Mouse (Mus musculus): ENCODE measurements around the gene Fam210b. TPM values are rescaled to one million over a fixed set of nuclear protein-coding genes. Genes with fewer than 3 reads are reported as not detected.

Gene Fam210b
- polyA plus RNA-seq, 1 experiment from 2014 or later, result 24.5 TPM

- Histone ChIP-seq H3K4me1 (replicated peaks) (peaks cover 35% of the 10 kb centered on the region), H3K36me3 (peaks cover 33% of the 10 kb centered on the region), H3K4me3 (no peak overlapping the region), H3K27me3 (replicated peaks) (no peaks in the 10 kb centered on the region), H3K4me2 (peak overlapping the region; percentile 8), H3K9ac (no peak overlapping the region), H3K27ac (ENCODE audit: poor library complexity, severe bottlenecking) (no peak overlapping the region), H3K9me3 (replicated peaks) (no peaks in the 10 kb centered on the region)
- 46% methylated on average over 8 of the region's 8 CpGs for WGBS
- ATAC-seq (ENCODE audit: insufficient number of reproducible peaks, low FRiP score), result no peak
Measured at GRCm38 (mm10) chr2:172350773-172351172, 5.4 kb downstream of the Fam210b start.

DNA sequence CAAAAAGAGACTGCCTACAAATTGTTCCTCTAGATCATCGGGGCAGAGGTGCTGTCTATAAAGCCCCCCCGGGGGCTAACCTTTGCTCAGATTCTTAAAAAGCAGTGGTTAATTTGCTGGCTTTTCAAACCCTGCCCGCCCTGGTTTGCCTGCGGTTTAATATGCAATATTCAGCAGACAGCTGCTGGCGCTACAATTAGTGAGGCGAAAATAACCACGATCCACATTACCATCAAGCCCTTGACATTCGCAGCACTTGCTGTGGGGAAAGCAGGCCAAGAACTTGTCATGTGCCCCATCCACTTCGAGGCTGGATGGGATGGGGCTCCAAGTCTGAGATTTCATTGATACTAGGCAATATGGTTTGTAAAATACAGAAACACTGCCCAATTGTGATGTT is 7.9 kb downstream of the Fam210b start:
- peaks cover 57% of the 10 kb centered on the region for H3K36me3 ChIP-seq
- WGBS, result 87% methylated on average over 9 of the region's 9 CpGs

DNA sequence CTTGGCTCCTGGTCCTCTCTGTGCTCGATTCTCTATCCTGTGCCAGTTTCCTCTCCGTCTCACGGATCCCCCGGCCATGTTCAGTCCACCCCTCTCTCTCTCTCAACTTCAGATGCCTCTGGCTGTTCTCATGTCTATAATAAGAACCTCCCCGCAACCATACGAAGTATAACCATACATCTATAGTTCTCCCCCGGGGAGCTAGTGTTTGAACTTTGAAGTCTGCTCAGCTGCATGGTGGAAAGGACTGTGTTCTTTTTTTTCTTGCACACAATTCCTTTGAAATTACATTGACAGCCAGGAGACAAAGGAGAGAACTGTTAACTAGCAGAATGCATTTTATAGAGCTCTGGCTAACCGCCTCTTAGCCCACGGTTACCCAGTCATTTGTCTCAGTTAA is 9.4 kb downstream of the Fam210b start:
- 88% methylated on average over 9 of the region's 9 CpGs for WGBS
- Histone ChIP-seq H3K4me1 (replicated peaks) (0 out of 2 replicates have a peak, but pooled peaks cover 5% of the 10 kb centered on the region), H3K9me3 (replicated peaks) (no peaks in the 10 kb centered on the region), H3K4me2 (no peak overlapping the region), H3K36me3 (peaks cover 73% of the 10 kb centered on the region), H3K4me3 (no peak overlapping the region), H3K27ac (ENCODE audit: poor library complexity, severe bottlenecking) (no peak overlapping the region), H3K9ac (no peak overlapping the region), H3K27me3 (replicated peaks) (no peaks in the 10 kb centered on the region)
- ATAC-seq (ENCODE audit: insufficient number of reproducible peaks, low FRiP score), result no peak

More for the DNA sequence above, 7.9 kb downstream of the Fam210b start:
- Histone ChIP-seq H3K9me3 (replicated peaks) (no peaks in the 10 kb centered on the region), H3K9ac (no peak overlapping the region), H3K4me1 (replicated peaks) (peaks cover 17% of the 10 kb centered on the region), H3K4me3 (no peak overlapping the region), H3K4me2 (no peak overlapping the region), H3K27ac (ENCODE audit: poor library complexity, severe bottlenecking) (no peak overlapping the region), H3K27me3 (replicated peaks) (no peaks in the 10 kb centered on the region)
- ATAC-seq (ENCODE audit: insufficient number of reproducible peaks, low FRiP score), result no peak

DNA sequence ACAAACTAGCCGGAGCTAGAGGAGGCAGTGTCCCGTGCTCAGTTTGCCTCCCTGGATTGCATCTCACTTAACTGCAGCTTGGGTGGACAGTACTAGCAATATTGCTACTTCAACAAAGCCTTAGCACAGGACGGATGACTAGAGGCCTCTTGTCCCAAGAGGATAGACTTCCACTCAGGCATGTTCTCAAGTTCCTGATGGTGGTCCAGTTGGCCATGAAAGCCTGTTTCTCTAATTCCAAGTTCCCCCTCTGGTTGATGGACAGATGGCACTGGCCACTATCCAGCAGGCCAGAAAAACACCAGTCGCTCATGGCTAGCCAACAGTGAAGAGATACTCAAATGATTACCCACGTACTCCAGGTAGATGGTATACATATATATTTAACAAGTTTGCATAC is 10.5 kb downstream of the Fam210b start:
- H3K9me3 ChIP-seq (replicated peaks), result no peaks in the 10 kb centered on the region
- H3K4me3 ChIP-seq, result no peak overlapping the region
- H3K36me3 ChIP-seq, result peaks cover 83% of the 10 kb centered on the region
- H3K4me1 ChIP-seq (replicated peaks), result 0 out of 2 replicates have a peak, but pooled peaks cover 1% of the 10 kb centered on the region
- H3K27ac ChIP-seq (ENCODE audit: poor library complexity, severe bottlenecking), result no peak overlapping the region
- no peak overlapping the region for H3K4me2 ChIP-seq
- no peaks in the 10 kb centered on the region for H3K27me3 ChIP-seq (replicated peaks)
- whole genome bisulfite sequencing, result 85% methylated on average over 5 of the region's 5 CpGs
- H3K9ac ChIP-seq, result no peak overlapping the region
- no peak for ATAC-seq (ENCODE audit: insufficient number of reproducible peaks, low FRiP score)

- Histone ChIP-seq H3K27me3 (replicated peaks) (no peaks in the 10 kb centered on the region), H3K9me3 (replicated peaks) (no peaks in the 10 kb centered on the region), H3K4me2 (no peak overlapping the region), H3K4me3 (no peak overlapping the region), H3K36me3 (peaks cover 96% of the 10 kb centered on the region), H3K9ac (no peak overlapping the region), H3K27ac (ENCODE audit: poor library complexity, severe bottlenecking) (no peak overlapping the region), H3K4me1 (replicated peaks) (peaks cover 8% of the 10 kb centered on the region)
- WGBS, result 93% methylated on average over 7 of the region's 7 CpGs
- no peak for ATAC-seq (ENCODE audit: insufficient number of reproducible peaks, low FRiP score)
Measured at GRCm38 (mm10) chr2:172363176-172363575, 17.8 kb downstream of the Fam210b start.

GRCm38 (mm10) chr2:172370411-172371223 is 25.3 kb downstream of the Fam210b start, which contains the start of the genes Aurka and Cstf1:
TSS of gene Aurka (minus strand) at chr2:172370535.
TSS of gene Cstf1 (plus strand) at chr2:172370681.
- under 1% methylated on average over 66 of the region's 66 CpGs for WGBS
- H3K36me3 ChIP-seq, result peaks cover 56% of the 10 kb centered on the region
- H3K27ac ChIP-seq (ENCODE audit: poor library complexity, severe bottlenecking), result peak within 1 kb of the TSS; percentile 77
- H3K4me3 ChIP-seq, result peak within 1 kb of the TSS; percentile 94
- peak within 1 kb of the TSS; percentile 92 for H3K9ac ChIP-seq
- peak within 1 kb of the TSS; percentile 91 for H3K4me2 ChIP-seq
- ATAC-seq (ENCODE audit: insufficient number of reproducible peaks, low FRiP score), result peak; percentile 98
- H3K4me1 ChIP-seq (replicated peaks), result peaks cover 30% of the 10 kb centered on the region
- no peaks in the 10 kb centered on the region for H3K9me3 ChIP-seq (replicated peaks)
- H3K27me3 ChIP-seq (replicated peaks), result no peaks in the 10 kb centered on the region

DNA sequence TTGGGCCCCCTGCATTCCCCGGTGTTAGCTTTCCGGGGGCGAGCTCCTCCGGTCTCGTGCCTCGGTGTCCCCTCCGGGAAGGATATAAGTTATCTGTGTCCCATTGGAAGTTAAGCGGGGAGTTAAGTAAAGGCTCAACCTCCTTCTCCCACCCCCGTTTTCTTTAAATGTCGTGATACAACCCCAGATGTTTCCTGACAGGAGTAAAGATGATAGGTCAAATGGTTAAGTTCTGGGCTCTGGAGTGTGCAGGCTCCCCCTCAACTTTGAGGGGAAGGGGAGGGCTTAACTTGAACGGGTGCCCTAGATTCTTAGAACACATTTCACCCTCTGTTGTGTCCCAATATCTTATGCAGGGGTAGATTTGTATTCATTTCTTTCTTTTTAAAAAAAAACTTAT is 25.9 kb downstream of the Fam210b start:
- H3K4me2 ChIP-seq, result peak overlapping the region; percentile 91

GRCm38 (mm10) chr2:172376551-172376950 is 31.2 kb downstream of the Fam210b start:
- no peak for ATAC-seq (ENCODE audit: insufficient number of reproducible peaks, low FRiP score)
- H3K4me3 ChIP-seq, result no peak overlapping the region
- H3K27ac ChIP-seq (ENCODE audit: poor library complexity, severe bottlenecking), result no peak overlapping the region
- H3K9ac ChIP-seq, result no peak overlapping the region
- H3K4me2 ChIP-seq, result no peak overlapping the region
- H3K27me3 ChIP-seq (replicated peaks), result no peaks in the 10 kb centered on the region
- H3K9me3 ChIP-seq (replicated peaks), result no peaks in the 10 kb centered on the region
- peaks cover 89% of the 10 kb centered on the region for H3K36me3 ChIP-seq
- WGBS, result 87% methylated on average over 4 of the region's 4 CpGs
- H3K4me1 ChIP-seq (replicated peaks), result peaks cover 6% of the 10 kb centered on the region

More for the DNA sequence above, 25.9 kb downstream of the Fam210b start:
- Histone ChIP-seq H3K4me1 (replicated peaks) (peaks cover 30% of the 10 kb centered on the region), H3K36me3 (peaks cover 56% of the 10 kb centered on the region), H3K9me3 (replicated peaks) (no peaks in the 10 kb centered on the region), H3K27me3 (replicated peaks) (no peaks in the 10 kb centered on the region), H3K9ac (peak overlapping the region; percentile 92), H3K27ac (ENCODE audit: poor library complexity, severe bottlenecking) (peak overlapping the region; percentile 77; the same call in 1 of the 2 replicates), H3K4me3 (peak overlapping the region; percentile 94)
- ATAC-seq (ENCODE audit: insufficient number of reproducible peaks, low FRiP score), result no peak
- WGBS, result 0% methylated on average over 11 of the region's 11 CpGs

GRCm38 (mm10) chr2:172376999-172377515 is 31.7 kb downstream of the Fam210b start:
- H3K27ac ChIP-seq (ENCODE audit: poor library complexity, severe bottlenecking), result no peak overlapping the region
- H3K9ac ChIP-seq, result no peak overlapping the region
- H3K4me1 ChIP-seq (replicated peaks), result peaks cover 1% of the 10 kb centered on the region; the same call in 1 of the 2 replicates
- H3K4me3 ChIP-seq, result no peak overlapping the region
- no peaks in the 10 kb centered on the region for H3K27me3 ChIP-seq (replicated peaks)
- no peak for ATAC-seq (ENCODE audit: insufficient number of reproducible peaks, low FRiP score)
- WGBS, result 78% methylated on average over 5 of the region's 5 CpGs
- H3K9me3 ChIP-seq (replicated peaks), result no peaks in the 10 kb centered on the region
- peaks cover 94% of the 10 kb centered on the region for H3K36me3 ChIP-seq
- no peak overlapping the region for H3K4me2 ChIP-seq

- Histone ChIP-seq H3K4me3 (no peak overlapping the region), H3K27ac (ENCODE audit: poor library complexity, severe bottlenecking) (no peak overlapping the region), H3K27me3 (replicated peaks) (no peaks in the 10 kb centered on the region), H3K9ac (no peak overlapping the region), H3K36me3 (peaks cover 97% of the 10 kb centered on the region), H3K4me2 (no peak overlapping the region), H3K4me1 (replicated peaks) (no peaks in the 10 kb centered on the region), H3K9me3 (replicated peaks) (no peaks in the 10 kb centered on the region)
- WGBS, result 71% methylated on average over 7 of the region's 7 CpGs
- ATAC-seq (ENCODE audit: insufficient number of reproducible peaks, low FRiP score), result no peak
Measured at GRCm38 (mm10) chr2:172378332-172378731, 33.0 kb downstream of the Fam210b start.

DNA sequence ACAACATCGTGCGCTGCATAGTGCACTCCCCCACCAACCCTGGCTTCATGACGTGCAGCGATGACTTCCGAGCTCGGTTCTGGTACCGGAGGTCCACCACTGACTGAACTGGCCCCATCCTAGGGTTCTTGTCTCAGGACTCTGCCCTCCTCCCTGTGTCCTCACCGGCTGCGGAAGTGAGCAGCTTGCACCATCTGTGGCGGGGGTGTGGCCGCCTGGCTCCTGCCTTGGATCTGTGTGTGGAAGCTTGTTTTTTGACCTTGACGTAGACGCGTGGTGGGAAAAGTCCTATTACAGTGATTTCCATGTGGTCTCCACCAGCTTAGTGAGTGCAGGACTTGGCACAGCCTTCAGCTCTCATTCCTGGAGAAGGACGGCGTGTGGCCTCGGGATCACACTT is 35.1 kb downstream of the Fam210b start:
- Histone ChIP-seq H3K27ac (ENCODE audit: poor library complexity, severe bottlenecking) (no peak overlapping the region), H3K9ac (no peak overlapping the region), H3K4me1 (replicated peaks) (peaks cover 6% of the 10 kb centered on the region; the same call in 1 of the 2 replicates), H3K27me3 (replicated peaks) (no peaks in the 10 kb centered on the region), H3K4me2 (no peak overlapping the region), H3K9me3 (replicated peaks) (no peaks in the 10 kb centered on the region), H3K4me3 (no peak overlapping the region), H3K36me3 (peaks cover 79% of the 10 kb centered on the region)
- 92% methylated on average over 17 of the region's 17 CpGs for WGBS
- ATAC-seq (ENCODE audit: insufficient number of reproducible peaks, low FRiP score), result no peak
